In genomic region chr17:82957409-82957808, GRCm38 (mm10) we compare ENCODE assay signal across 8 mouse cellular contexts.
A peak's percentile ranks its signal among the peaks of the same experiment; 100 is the strongest.
DNase-seq lines count a peak whose midpoint lies in the region; ATAC-seq lines count a peak whose summit lies in the region.

No protein-coding gene starts in this region.

- H3K4me3 ChIP-seq in hindbrain, embryonic 11.5 days (ENCODE audit: low read depth, low read length) = no peak overlapping the region
- H3K4me3 ChIP-seq in hindbrain, embryonic 10.5 days = no peak overlapping the region
- no peak overlapping the region for H3K4me3 ChIP-seq in forebrain, embryonic 12.5 days (replicated peaks)

- H3K9ac ChIP-seq in hindbrain, embryonic 11.5 days (ENCODE audit: low read depth, low read length) = no peak overlapping the region
- H3K9ac ChIP-seq in forebrain, embryonic 12.5 days = no peak overlapping the region

- H3K27me3 ChIP-seq in hindbrain, embryonic 11.5 days (ENCODE audit: control insufficient read depth, insufficient read depth, low read length) = no peaks in the 10 kb centered on the region
- no peaks in the 10 kb centered on the region for H3K27me3 ChIP-seq in hindbrain, embryonic 10.5 days (ENCODE audit: insufficient read depth, poor library complexity, severe bottlenecking)
- no peaks in the 10 kb centered on the region for H3K27me3 ChIP-seq in forebrain, embryonic 12.5 days

- WGBS in hindbrain, embryonic 11.5 days = 54% methylated on average over 4 of the region's 4 CpGs
- WGBS in hindbrain, embryonic 10.5 days = 46% methylated on average over 4 of the region's 4 CpGs
- 48% methylated on average over 4 of the region's 4 CpGs for WGBS in forebrain, embryonic 12.5 days

- peak; percentile 75 for DNase-seq in hindbrain, embryonic 11.5 days (ENCODE audit: low spot score)
- no peak for DNase-seq in hindbrain, embryonic 10.5 days (ENCODE audit: low spot score)
- DNase-seq in 3T3-L1 (ENCODE audit: low read depth, low spot score) = peak; percentile 87
- peak; percentile 38 for DNase-seq in Muller cell, postnatal 12 days (ENCODE audit: inconsistent ontology term)
- DNase-seq in lung, postnatal 36 days = peak; percentile 23
- DNase-seq in urinary bladder, postnatal 10 days (ENCODE audit: low spot score) = no peak
- no peak for DNase-seq in urinary bladder, adult 18-20 months (ENCODE audit: low spot score in 2 of 2)

- H3K36me3 ChIP-seq in hindbrain, embryonic 11.5 days (ENCODE audit: control insufficient read depth, insufficient read depth, low read length) = no peaks in the 10 kb centered on the region
- H3K36me3 ChIP-seq in hindbrain, embryonic 10.5 days = no peaks in the 10 kb centered on the region
- H3K36me3 ChIP-seq in forebrain, embryonic 12.5 days (replicated peaks) = no peaks in the 10 kb centered on the region

- no peak overlapping the region for H3K4me2 ChIP-seq in hindbrain, embryonic 11.5 days (replicated peaks; ENCODE audit: low read depth, low read length)
- H3K4me2 ChIP-seq in forebrain, embryonic 12.5 days = no peak overlapping the region

- H3K27ac ChIP-seq in hindbrain, embryonic 11.5 days (ENCODE audit: low read depth, low read length) = no peak overlapping the region
- no peak overlapping the region for H3K27ac ChIP-seq in hindbrain, embryonic 10.5 days
- no peak overlapping the region for H3K27ac ChIP-seq in forebrain, embryonic 12.5 days

- ATAC-seq in hindbrain, embryonic 11.5 days (ENCODE audit: low FRiP score) = 0 out of 2 replicates have a peak, but pooled peaks have one; percentile 49
- ATAC-seq in forebrain, embryonic 12.5 days (ENCODE audit: low FRiP score) = peak; percentile 49; the same call in 1 of the 2 replicates

- H3K4me1 ChIP-seq in hindbrain, embryonic 11.5 days (replicated peaks; ENCODE audit: control insufficient read depth, insufficient read depth, low read length) = no peaks in the 10 kb centered on the region
- H3K4me1 ChIP-seq in hindbrain, embryonic 10.5 days (replicated peaks) = no peaks in the 10 kb centered on the region
- H3K4me1 ChIP-seq in forebrain, embryonic 12.5 days = no peaks in the 10 kb centered on the region

- no peaks in the 10 kb centered on the region for H3K9me3 ChIP-seq in hindbrain, embryonic 11.5 days (ENCODE audit: control insufficient read depth, low read length)
- H3K9me3 ChIP-seq in hindbrain, embryonic 10.5 days = no peaks in the 10 kb centered on the region
- H3K9me3 ChIP-seq in forebrain, embryonic 12.5 days = no peaks in the 10 kb centered on the region

Comparison
In these comparisons a context has a peak if more than half of its experiments do, and no peak if none do; other contexts are left out.
1. DNase-seq: peak in hindbrain, embryonic 11.5 days (single experiment), 3T3-L1 (single experiment), Muller cell, postnatal 12 days (single experiment) and lung, postnatal 36 days (single experiment); none in hindbrain, embryonic 10.5 days (single experiment), urinary bladder, postnatal 10 days (single experiment) and urinary bladder, adult 18-20 months (0 of 2).